In the genomic region with DNA sequence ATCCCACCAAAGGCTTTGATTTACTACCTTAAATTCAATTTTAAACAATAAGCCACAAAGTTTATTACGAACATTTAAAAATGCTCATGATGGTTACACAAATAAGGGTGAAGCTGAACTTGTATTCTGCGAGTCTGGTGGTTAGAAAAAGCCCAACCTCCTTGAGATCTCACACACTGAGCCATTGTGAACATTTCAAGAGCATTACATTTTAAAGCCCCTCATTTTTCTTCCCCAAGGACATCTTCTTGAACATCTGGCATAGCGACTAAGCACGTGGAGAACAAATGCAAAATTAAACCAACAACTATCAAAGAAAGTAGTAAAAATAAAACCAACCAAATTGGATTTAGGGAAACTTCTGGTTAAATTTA, we compare ENCODE assay signal across 17 mouse cellular contexts.
"Had no signal": no experiment of that assay in that cellular context is flagged by ENCODE, and none has a peak within 500 bp of the region (broad histone marks: within the 10 kb centered on the region; RNA-seq: fewer than 3 reads in every experiment).

No protein-coding gene starts in this region.

- ATAC-seq: liver, embryonic 12.5 days; midbrain, embryonic 16.5 days had no signal

- H3K27me3 ChIP-seq: liver, embryonic 12.5 days; midbrain, embryonic 12.5 days; neural tube, embryonic 13.5 days; neural tube, embryonic 15.5 days; stomach, embryonic 15.5 days had no signal

- H3K4me1 ChIP-seq: liver, embryonic 12.5 days; midbrain, embryonic 10.5 days; midbrain, embryonic 12.5 days; neural tube, embryonic 13.5 days; neural tube, embryonic 15.5 days; stomach, embryonic 15.5 days had no signal

- H3K27ac ChIP-seq: liver, embryonic 12.5 days; liver, embryonic 14.5 days; midbrain, embryonic 10.5 days; midbrain, embryonic 12.5 days; neural tube, embryonic 13.5 days; neural tube, embryonic 15.5 days; stomach, embryonic 15.5 days; stomach, postnatal 0 days had no signal

- H3K9ac ChIP-seq: liver, embryonic 12.5 days; liver, embryonic 14.5 days; midbrain, embryonic 12.5 days; neural tube, embryonic 13.5 days; neural tube, embryonic 15.5 days; stomach, embryonic 15.5 days had no signal

- DNase-seq: midbrain, embryonic 14.5 days; retina, postnatal 1 day; right cerebral cortex, postnatal 25 days; spleen, adult 18-20 months; thymus, adult 2 months; thymus, postnatal 25 days; thymus, postnatal 4 days had no signal

- H3K4me3 ChIP-seq: liver, embryonic 12.5 days; midbrain, embryonic 10.5 days; midbrain, embryonic 12.5 days; myocyte; neural tube, embryonic 13.5 days; neural tube, embryonic 15.5 days; stomach, embryonic 15.5 days had no signal

- H3K9me3 ChIP-seq: liver, embryonic 12.5 days; midbrain, embryonic 10.5 days; midbrain, embryonic 12.5 days; neural tube, embryonic 13.5 days; neural tube, embryonic 15.5 days; stomach, embryonic 15.5 days had no signal

- H3K4me2 ChIP-seq: liver, embryonic 12.5 days; midbrain, embryonic 12.5 days; neural tube, embryonic 13.5 days; neural tube, embryonic 15.5 days; stomach, embryonic 15.5 days had no signal

- H3K36me3 ChIP-seq: midbrain, embryonic 12.5 days; neural tube, embryonic 13.5 days; stomach, embryonic 15.5 days had no signal
